Mouse (Mus musculus) heart, adult 10 weeks (tissue): ENCODE measurements around the gene Cspg4. TPM values are rescaled to one million over a fixed set of nuclear protein-coding genes. Genes with fewer than 3 reads are reported as not detected.

Experiments used
- polyA plus RNA-seq: library from polyadenylated mRNA; stranded (reverse); fragments of 350-450 nt; fragmentation: Illumina TruSeq; extraction: RNeasy Lipid Tissue Mini Kit (QIAGEN cat#74804); gene quantifications from one replicate; pipeline ENCODE4 v1.2.3, GENCODE M21; 2014; ENCODE audit warnings: low read depth, low replicate concordance

The Cspg4 gene
- polyA plus RNA-seq, result 11.3 TPM

GRCm38 (mm10) chr9:56864832-56865231, at the start of gene Cspg4:
Gene Cspg4, plus strand, starts transcription at chr9:56865033.

DNA sequence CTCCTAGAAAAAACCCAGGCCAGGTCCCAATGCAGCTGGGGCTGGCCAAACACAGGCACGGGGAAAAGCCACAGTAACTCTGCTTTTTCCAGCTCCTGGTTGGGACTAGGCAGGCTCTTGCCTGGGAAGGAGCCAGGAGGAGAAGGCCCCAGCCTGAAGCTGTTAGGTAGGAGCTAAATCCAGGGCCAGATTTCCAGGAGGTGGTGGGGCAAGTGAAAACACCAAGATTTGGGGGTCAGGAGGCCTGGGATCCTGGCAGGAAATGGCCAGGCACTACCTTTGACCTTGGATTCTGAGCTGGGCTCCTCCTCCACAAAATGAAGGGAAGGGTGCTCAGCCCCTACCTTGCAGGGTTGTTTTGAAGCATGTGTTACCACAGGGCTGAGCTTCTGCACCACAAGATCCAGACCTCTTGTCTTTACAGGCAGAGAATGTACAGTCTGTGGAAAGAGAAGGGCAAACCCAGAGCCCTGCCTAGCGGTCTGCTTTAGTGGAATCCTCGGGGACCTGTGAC, 560 bp upstream of the Cspg4 start, which contains the start of gene Odf3l1:
Gene Odf3l1 (minus strand): TSS at position 464 of the 514 bp plus-strand sequence.

GRCm38 (mm10) chr9:56928041-56928811, 63.4 kb downstream of the Cspg4 start, which contains the start of gene Snx33:
Gene Snx33, minus strand, starts transcription at chr9:56928371.

DNA sequence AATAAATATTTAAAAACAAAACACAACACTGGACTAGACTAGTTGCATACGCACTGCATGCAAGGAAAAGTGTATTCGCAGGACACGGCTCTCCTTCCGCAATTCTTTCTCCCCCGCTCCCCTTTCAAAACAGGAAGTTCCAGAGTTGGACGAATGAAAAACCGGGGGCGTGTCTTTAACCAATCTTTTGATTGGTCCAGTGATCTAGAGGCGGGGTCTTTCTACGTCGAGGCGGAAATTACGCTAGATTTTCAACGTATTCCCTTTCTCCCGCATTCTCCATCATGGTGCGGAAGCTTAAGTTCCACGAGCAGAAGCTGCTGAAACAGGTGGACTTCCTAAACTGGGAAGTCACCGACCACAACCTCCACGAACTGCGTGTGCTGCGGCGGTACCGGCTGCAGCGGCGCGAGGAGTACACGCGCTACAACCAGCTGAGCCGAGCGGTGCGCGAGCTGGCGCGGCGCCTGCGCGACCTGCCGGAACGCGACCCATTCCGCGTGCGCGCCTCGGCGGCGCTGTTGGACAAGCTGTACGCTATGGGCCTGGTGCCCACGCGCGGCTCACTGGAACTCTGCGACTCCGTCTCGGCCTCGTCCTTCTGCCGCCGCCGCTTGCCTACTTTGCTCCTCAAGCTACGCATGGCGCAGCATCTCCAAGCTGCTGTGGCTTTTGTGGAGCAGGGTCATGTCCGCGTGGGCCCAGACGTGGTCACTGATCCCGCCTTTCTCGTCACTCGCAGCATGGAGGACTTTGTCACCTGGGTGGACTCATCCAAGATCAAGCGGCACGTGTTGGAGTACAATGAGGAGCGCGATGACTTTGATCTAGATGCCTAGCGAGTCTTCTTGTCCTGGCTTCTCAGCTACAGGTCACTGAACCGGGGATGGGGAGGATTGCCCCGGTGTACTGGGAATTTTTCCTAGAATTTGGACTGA, 72.7 kb downstream of the Cspg4 start, which contains the start of gene Imp3:
Gene Imp3 (plus strand): TSS at position 253 of the 938 bp plus-strand sequence.

Other genes with a start within 250 kb of the Cspg4 start
- 1.4 TPM for gene Lingo1, start 68.6 kb upstream of the Cspg4 start, polyA plus RNA-seq
- gene Odf3l1, start 354 bp upstream of the Cspg4 start, polyA plus RNA-seq, result not detected
- 6.0 TPM for gene Snx33, start 63.3 kb downstream of the Cspg4 start, polyA plus RNA-seq
- gene Imp3, start 72.4 kb downstream of the Cspg4 start, polyA plus RNA-seq, result 57.7 TPM
- 15.4 TPM for gene Snupn, start 85.8 kb downstream of the Cspg4 start, polyA plus RNA-seq
- gene Ptpn9, start 129.9 kb downstream of the Cspg4 start, polyA plus RNA-seq, result 8.3 TPM
- 15.7 TPM for gene Sin3a, start 207.0 kb downstream of the Cspg4 start, polyA plus RNA-seq